Mouse (Mus musculus): ENCODE data around the gene Notch4. TPM values are rescaled to one million over a fixed set of nuclear protein-coding genes. Genes with fewer than 3 reads are reported as not detected.

The Notch4 gene
- polyA plus RNA-seq, 1 experiment from 2014 or later, result 5.7 TPM

- Histone ChIP-seq H3K27me3 (replicated peaks) (no peaks in the 10 kb centered on the region), H3K4me2 (peak overlapping the region; percentile 97), H3K4me1 (replicated peaks) (peaks cover 46% of the 10 kb centered on the region), H3K9me3 (replicated peaks) (no peaks in the 10 kb centered on the region), H3K4me3 (peak overlapping the region; percentile 78), H3K36me3 (no peaks in the 10 kb centered on the region), H3K9ac (peak overlapping the region; percentile 93), H3K27ac (ENCODE audit: poor library complexity, severe bottlenecking) (peak overlapping the region; percentile 94)
- peak; percentile 86 for ATAC-seq (ENCODE audit: insufficient number of reproducible peaks, low FRiP score)
- under 1% methylated on average over 50 of the region's 50 CpGs for WGBS
Measured at GRCm38 (mm10) chr17:34587423-34587811, 23.3 kb downstream of the Notch4 start.

- WGBS, result 2% methylated on average over 19 of the region's 19 CpGs
- no peaks in the 10 kb centered on the region for H3K27me3 ChIP-seq (replicated peaks)
- peak overlapping the region; percentile 93 for H3K9ac ChIP-seq
- peak overlapping the region; percentile 97 for H3K4me2 ChIP-seq
- H3K4me1 ChIP-seq (replicated peaks), result peaks cover 46% of the 10 kb centered on the region
- H3K27ac ChIP-seq (ENCODE audit: poor library complexity, severe bottlenecking), result peak overlapping the region; percentile 94
- ATAC-seq (ENCODE audit: insufficient number of reproducible peaks, low FRiP score), result no peak
- H3K36me3 ChIP-seq, result no peaks in the 10 kb centered on the region
- H3K4me3 ChIP-seq, result peak overlapping the region; percentile 78
- no peaks in the 10 kb centered on the region for H3K9me3 ChIP-seq (replicated peaks)
Measured at GRCm38 (mm10) chr17:34587814-34588213, 23.7 kb downstream of the Notch4 start.

- no peak overlapping the region for H3K9ac ChIP-seq
- H3K27me3 ChIP-seq (replicated peaks), result no peaks in the 10 kb centered on the region
- no peak for ATAC-seq (ENCODE audit: insufficient number of reproducible peaks, low FRiP score)
- peak overlapping the region; percentile 76 for H3K4me2 ChIP-seq
- WGBS, result 63% methylated on average over 3 of the region's 3 CpGs
- peak overlapping the region; percentile 49 for H3K27ac ChIP-seq (ENCODE audit: poor library complexity, severe bottlenecking)
- no peaks in the 10 kb centered on the region for H3K9me3 ChIP-seq (replicated peaks)
- peaks cover 56% of the 10 kb centered on the region for H3K4me1 ChIP-seq (replicated peaks)
- no peak overlapping the region for H3K4me3 ChIP-seq
- peaks cover 2% of the 10 kb centered on the region for H3K36me3 ChIP-seq
Measured at GRCm38 (mm10) chr17:34588767-34589166, 24.7 kb downstream of the Notch4 start.

- Histone ChIP-seq H3K4me3 (no peak overlapping the region), H3K9me3 (replicated peaks) (no peaks in the 10 kb centered on the region), H3K4me1 (replicated peaks) (peaks cover 60% of the 10 kb centered on the region), H3K27ac (ENCODE audit: poor library complexity, severe bottlenecking) (peak overlapping the region; percentile 49), H3K27me3 (replicated peaks) (no peaks in the 10 kb centered on the region), H3K36me3 (peaks cover 6% of the 10 kb centered on the region), H3K4me2 (peak overlapping the region; percentile 76), H3K9ac (peak overlapping the region; percentile 44; the same call in 1 of the 2 replicates)
- no peak for ATAC-seq (ENCODE audit: insufficient number of reproducible peaks, low FRiP score)
- WGBS, result 31% methylated on average over 7 of the region's 7 CpGs
Measured at GRCm38 (mm10) chr17:34589206-34589605, 25.1 kb downstream of the Notch4 start.

GRCm38 (mm10) chr17:34589681-34590101 lies 25.6 kb downstream of the Notch4 start, which contains the start of gene Gpsm3:
TSS of gene Gpsm3 (plus strand) at chr17:34589806.
- peak within 1 kb of the TSS; percentile 97 for H3K27ac ChIP-seq (ENCODE audit: poor library complexity, severe bottlenecking)
- H3K27me3 ChIP-seq (replicated peaks), result no peaks in the 10 kb centered on the region
- peaks cover 11% of the 10 kb centered on the region for H3K36me3 ChIP-seq
- H3K9me3 ChIP-seq (replicated peaks), result no peaks in the 10 kb centered on the region
- peak within 1 kb of the TSS; percentile 14; the same call in 1 of the 2 replicates for H3K4me3 ChIP-seq
- peak within 1 kb of the TSS; percentile 98; the same call in 1 of the 2 replicates for H3K9ac ChIP-seq
- peaks cover 64% of the 10 kb centered on the region for H3K4me1 ChIP-seq (replicated peaks)
- 19% methylated on average over 7 of the region's 7 CpGs for WGBS
- peak within 1 kb of the TSS; percentile 76 for H3K4me2 ChIP-seq
- no peak for ATAC-seq (ENCODE audit: insufficient number of reproducible peaks, low FRiP score)

- Histone ChIP-seq H3K9me3 (replicated peaks) (no peaks in the 10 kb centered on the region), H3K27me3 (replicated peaks) (no peaks in the 10 kb centered on the region), H3K4me1 (replicated peaks) (peaks cover 70% of the 10 kb centered on the region), H3K36me3 (peaks cover 18% of the 10 kb centered on the region), H3K4me2 (peak overlapping the region; percentile 76), H3K27ac (ENCODE audit: poor library complexity, severe bottlenecking) (peak overlapping the region; percentile 97), H3K4me3 (peak overlapping the region; percentile 14; the same call in 1 of the 2 replicates), H3K9ac (peak overlapping the region; percentile 98; the same call in 1 of the 2 replicates)
- WGBS, result 57% methylated on average over 15 of the region's 15 CpGs
- no peak for ATAC-seq (ENCODE audit: insufficient number of reproducible peaks, low FRiP score)
Measured at GRCm38 (mm10) chr17:34590154-34590987, 26.3 kb downstream of the Notch4 start.

- peaks cover 27% of the 10 kb centered on the region for H3K36me3 ChIP-seq
- H3K27ac ChIP-seq (ENCODE audit: poor library complexity, severe bottlenecking), result peak within 1 kb of the TSS; percentile 97
- peak within 1 kb of the TSS; percentile 98 for H3K9ac ChIP-seq
- H3K9me3 ChIP-seq (replicated peaks), result no peaks in the 10 kb centered on the region
- H3K4me1 ChIP-seq (replicated peaks), result peaks cover 68% of the 10 kb centered on the region
- H3K4me2 ChIP-seq, result peak within 1 kb of the TSS; percentile 76
- WGBS, result 5% methylated on average over 21 of the region's 21 CpGs
- peak within 1 kb of the TSS; percentile 83 for H3K4me3 ChIP-seq
- ATAC-seq (ENCODE audit: insufficient number of reproducible peaks, low FRiP score), result peak; percentile 3; the same call in 1 of the 2 replicates
- no peaks in the 10 kb centered on the region for H3K27me3 ChIP-seq (replicated peaks)
Measured at GRCm38 (mm10) chr17:34591029-34591993, 27.2 kb downstream of the Notch4 start, which contains the start of gene Pbx2. TSS of gene Pbx2 (plus strand) at chr17:34591266.

- peaks cover 70% of the 10 kb centered on the region for H3K4me1 ChIP-seq (replicated peaks)
- H3K4me3 ChIP-seq, result peak overlapping the region; percentile 83
- H3K27me3 ChIP-seq (replicated peaks), result no peaks in the 10 kb centered on the region
- H3K27ac ChIP-seq (ENCODE audit: poor library complexity, severe bottlenecking), result peak overlapping the region; percentile 97
- H3K36me3 ChIP-seq, result peaks cover 27% of the 10 kb centered on the region
- H3K4me2 ChIP-seq, result peak overlapping the region; percentile 76
- H3K9ac ChIP-seq, result peak overlapping the region; percentile 98
- no peaks in the 10 kb centered on the region for H3K9me3 ChIP-seq (replicated peaks)
- peak; percentile 76 for ATAC-seq (ENCODE audit: insufficient number of reproducible peaks, low FRiP score)
- WGBS, result 2% methylated on average over 21 of the region's 35 CpGs
Measured at GRCm38 (mm10) chr17:34591994-34592375, 27.9 kb downstream of the Notch4 start.

GRCm38 (mm10) chr17:34592581-34593549 lies 28.8 kb downstream of the Notch4 start:
- H3K4me3 ChIP-seq, result peak overlapping the region; percentile 83
- H3K9ac ChIP-seq, result peak overlapping the region; percentile 98
- peak overlapping the region; percentile 97 for H3K27ac ChIP-seq (ENCODE audit: poor library complexity, severe bottlenecking)
- no peaks in the 10 kb centered on the region for H3K27me3 ChIP-seq (replicated peaks)
- H3K36me3 ChIP-seq, result peaks cover 27% of the 10 kb centered on the region
- peak overlapping the region; percentile 76 for H3K4me2 ChIP-seq
- WGBS, result 3% methylated on average over 30 of the region's 32 CpGs
- peak; percentile 1; the same call in 1 of the 2 replicates for ATAC-seq (ENCODE audit: insufficient number of reproducible peaks, low FRiP score)
- peaks cover 77% of the 10 kb centered on the region for H3K4me1 ChIP-seq (replicated peaks)
- no peaks in the 10 kb centered on the region for H3K9me3 ChIP-seq (replicated peaks)

All from heart, embryonic 12.5 days (tissue).